ENCODE assay signal across 23 mouse cellular contexts in genomic region chr11:93965391-93965790, GRCm38 (mm10). TPM values are rescaled to one million over a fixed set of nuclear protein-coding genes. Genes with fewer than 3 reads are reported as not detected.
DNase-seq lines count a peak whose midpoint lies in the region; ATAC-seq and TF ChIP-seq lines count a peak whose summit lies in the region.
"Had no signal": no experiment of that assay in that cellular context is flagged by ENCODE, and none has a peak within 500 bp of the region (broad histone marks: within the 10 kb centered on the region; RNA-seq: fewer than 3 reads in every experiment).

No protein-coding gene starts in this region.

- peaks cover 29% of the 10 kb centered on the region for H3K4me1 ChIP-seq in liver, embryonic 13.5 days (replicated peaks)
- H3K4me1 ChIP-seq in liver, embryonic 12.5 days, result peaks cover 31% of the 10 kb centered on the region
- no peaks in the 10 kb centered on the region for H3K4me1 ChIP-seq in intestine, postnatal 0 days (replicated peaks; ENCODE audit: control insufficient read depth, insufficient read depth, low read length)

- no peaks in the 10 kb centered on the region for H3K9me3 ChIP-seq in liver, embryonic 13.5 days (replicated peaks)
- no peaks in the 10 kb centered on the region for H3K9me3 ChIP-seq in liver, embryonic 12.5 days (replicated peaks)
- no peaks in the 10 kb centered on the region for H3K9me3 ChIP-seq in intestine, postnatal 0 days (ENCODE audit: control insufficient read depth)
- H3K9me3 ChIP-seq: embryonic facial prominence, embryonic 10.5 days; forebrain, embryonic 13.5 days; heart, embryonic 10.5 days; hindbrain, embryonic 13.5 days had no signal

- 68% methylated on average over 6 of the region's 6 CpGs for WGBS in liver, embryonic 13.5 days (ENCODE audit: insufficient replicate concordance)
- 66% methylated on average over 6 of the region's 6 CpGs for WGBS in liver, embryonic 12.5 days (ENCODE audit: insufficient replicate concordance)
- 76% methylated on average over 6 of the region's 6 CpGs for WGBS in intestine, postnatal 0 days

- no peaks in the 10 kb centered on the region for H3K27me3 ChIP-seq in liver, embryonic 13.5 days
- H3K27me3 ChIP-seq in liver, embryonic 12.5 days (replicated peaks), result no peaks in the 10 kb centered on the region
- no peaks in the 10 kb centered on the region for H3K27me3 ChIP-seq in intestine, postnatal 0 days (replicated peaks; ENCODE audit: control insufficient read depth, insufficient read depth, low read length)
- H3K27me3 ChIP-seq: forebrain, embryonic 13.5 days; hindbrain, embryonic 13.5 days had no signal

- no peak for DNase-seq in frontal cortex, postnatal 25 days (ENCODE audit: low spot score in 2 of 2)
- no peak for DNase-seq in liver, embryonic 13.5 days
- no peak for DNase-seq in gastrocnemius, postnatal 4 days (ENCODE audit: low spot score in 2 of 2)
- DNase-seq: adrenal gland, adult 2 months; adrenal gland, postnatal 25 days; B cell, adult 2 months; cerebellum, adult 2 months; cerebellum, postnatal 10 days; forebrain, postnatal 0 days; gastrocnemius, postnatal 36 days; heart, adult 18-20 months; heart, postnatal 10 days had no signal

- H3K4me3 ChIP-seq in liver, embryonic 13.5 days (replicated peaks), result no peak overlapping the region
- H3K4me3 ChIP-seq in liver, embryonic 12.5 days, result no peak overlapping the region
- no peak overlapping the region for H3K4me3 ChIP-seq in intestine, postnatal 0 days (ENCODE audit: low read depth, low read length)
- H3K4me3 ChIP-seq: embryonic facial prominence, embryonic 10.5 days; forebrain, embryonic 13.5 days; heart, embryonic 10.5 days; hindbrain, embryonic 13.5 days had no signal

- H3K9ac ChIP-seq in liver, embryonic 13.5 days, result no peak overlapping the region
- no peak overlapping the region for H3K9ac ChIP-seq in liver, embryonic 12.5 days
- no peak overlapping the region for H3K9ac ChIP-seq in intestine, postnatal 0 days (ENCODE audit: low read depth, low read length)
- H3K9ac ChIP-seq: forebrain, embryonic 13.5 days; forebrain, postnatal 0 days; hindbrain, embryonic 13.5 days had no signal

- H3K4me2 ChIP-seq in liver, embryonic 13.5 days, result 0 out of 2 replicates have a peak overlapping the region, but pooled peaks have one; percentile 2
- no peak overlapping the region for H3K4me2 ChIP-seq in liver, embryonic 12.5 days
- H3K4me2 ChIP-seq in intestine, postnatal 0 days (replicated peaks; ENCODE audit: low read depth), result no peak overlapping the region
- H3K4me2 ChIP-seq: forebrain, embryonic 13.5 days; hindbrain, embryonic 13.5 days had no signal

- H3K27ac ChIP-seq in liver, embryonic 13.5 days, result no peak overlapping the region
- no peak overlapping the region for H3K27ac ChIP-seq in liver, embryonic 12.5 days
- peak overlapping the region; percentile 15; the same call in 1 of the 2 replicates for H3K27ac ChIP-seq in intestine, postnatal 0 days (ENCODE audit: low read depth, low read length)
- H3K27ac ChIP-seq: embryonic facial prominence, embryonic 10.5 days; forebrain, embryonic 13.5 days; heart, embryonic 10.5 days; hindbrain, embryonic 13.5 days; hindbrain, postnatal 0 days had no signal

- TF ChIP-seq CTCF in intestine, postnatal 0 days (IDR thresholded peaks at IDR 0.05; ENCODE audit: low read depth), result no peak

- peaks cover 54% of the 10 kb centered on the region for H3K36me3 ChIP-seq in liver, embryonic 13.5 days
- peaks cover 57% of the 10 kb centered on the region for H3K36me3 ChIP-seq in liver, embryonic 12.5 days
- peaks cover 32% of the 10 kb centered on the region for H3K36me3 ChIP-seq in intestine, postnatal 0 days (ENCODE audit: control insufficient read depth, insufficient read depth)

- ATAC-seq in frontal cortex, adult (ENCODE audit: low TSS enrichment), result peak; percentile 56
- no peak for ATAC-seq in liver, embryonic 13.5 days (ENCODE audit: low read depth)
- no peak for ATAC-seq in liver, embryonic 12.5 days
- ATAC-seq in intestine, postnatal 0 days, result no peak
- ATAC-seq in inflammation-experienced regulatory T-cells, adult 6 months, result no peak
- ATAC-seq: CD4-positive, CD25-positive, alpha-beta regulatory T cell, adult 4 months; forebrain, embryonic 13.5 days; forebrain, postnatal 0 days; hindbrain, postnatal 0 days had no signal

RNA-seq across cellular contexts. Expression of gene Gm20390, which starts 2.7 kb away (rescaled TPM):
- polyA plus RNA-seq in liver, embryonic 13.5 days (2015; fragmentation: Nextera tagmentation; extraction: Ambion mirVana), result 247 and 263 TPM in 2 replicates
- polyA plus RNA-seq in liver, embryonic 12.5 days (2016; fragmentation: Nextera tagmentation; extraction: Ambion mirVana), result 264 and 272 TPM in 2 replicates
- 228 and 239 TPM in 2 replicates for polyA plus RNA-seq in intestine, postnatal 0 days (2015; fragmentation: Nextera tagmentation; extraction: Ambion mirVana)
- total RNA-seq in gastrocnemius, postnatal 4 days (2021), result 10 to 100 TPM; 39.1 to 42.8 TPM
- 100 to 1,000 TPM in 2 of 3 experiments, 10 to 100 TPM in 1; 13.2 to 293 (median 291) TPM for polyA plus RNA-seq in inflammation-experienced regulatory T-cells, adult 6 months (2017; shearing (Covaris generic))
- total RNA-seq: hematopoietic stem cell, adult 5-6 weeks had no signal

RNA-seq across cellular contexts. Expression of gene Nme1, which starts 2.9 kb away (rescaled TPM):
- 177 and 207 TPM in 2 replicates for polyA plus RNA-seq in liver, embryonic 13.5 days (2015; fragmentation: Nextera tagmentation; extraction: Ambion mirVana)
- polyA plus RNA-seq in liver, embryonic 12.5 days (2016; fragmentation: Nextera tagmentation; extraction: Ambion mirVana), result 195 and 224 TPM in 2 replicates
- 132 and 146 TPM in 2 replicates for polyA plus RNA-seq in intestine, postnatal 0 days (2015; fragmentation: Nextera tagmentation; extraction: Ambion mirVana)
- 10 to 100 TPM; 27.7 to 28.5 TPM for total RNA-seq in gastrocnemius, postnatal 4 days (2021)
- 100 to 1,000 TPM; 137 to 236 (median 173) TPM for polyA plus RNA-seq in inflammation-experienced regulatory T-cells, adult 6 months (2017; shearing (Covaris generic))

RNA-seq across cellular contexts. Expression of gene Nme2, which starts 9.3 kb away (rescaled TPM):
- 81.5 and 82.6 TPM in 2 replicates for polyA plus RNA-seq in liver, embryonic 13.5 days (2015; fragmentation: Nextera tagmentation; extraction: Ambion mirVana)
- 76.4 and 76.8 TPM in 2 replicates for polyA plus RNA-seq in liver, embryonic 12.5 days (2016; fragmentation: Nextera tagmentation; extraction: Ambion mirVana)
- polyA plus RNA-seq in intestine, postnatal 0 days (2015; fragmentation: Nextera tagmentation; extraction: Ambion mirVana), result 370 and 400 TPM in 2 replicates
- 100 to 1,000 TPM; 580 to 658 TPM for total RNA-seq in gastrocnemius, postnatal 4 days (2021)
- polyA plus RNA-seq in inflammation-experienced regulatory T-cells, adult 6 months (2017; shearing (Covaris generic)), result 100 to 1,000 TPM; 104 to 381 (median 133) TPM

RNA-seq across cellular contexts. Expression of gene Spag9, which starts 30.5 kb away (rescaled TPM):
- polyA plus RNA-seq in liver, embryonic 13.5 days (2015; fragmentation: Nextera tagmentation; extraction: Ambion mirVana), result 9.1 and 10.0 TPM in 2 replicates
- polyA plus RNA-seq in liver, embryonic 12.5 days (2016; fragmentation: Nextera tagmentation; extraction: Ambion mirVana), result 18.0 and 19.6 TPM in 2 replicates
- polyA plus RNA-seq in intestine, postnatal 0 days (2015; fragmentation: Nextera tagmentation; extraction: Ambion mirVana), result 64.1 and 72.3 TPM in 2 replicates
- 100 to 1,000 TPM; 132 to 149 TPM for total RNA-seq in gastrocnemius, postnatal 4 days (2021)
- polyA plus RNA-seq in inflammation-experienced regulatory T-cells, adult 6 months (2017; shearing (Covaris generic)), result 10 to 100 TPM; 18.6 to 21.4 (median 18.7) TPM
